Mouse (Mus musculus) forelimb bud, embryonic 11.5 days (tissue): ENCODE data around the gene Gm42906.

Experiments used
- DNase-seq: peaks from one replicate; pipeline ENCODE4 v3.0.0-alpha.2; 2012; ENCODE audit warnings: low read depth, low spot score

Gene Gm42906

DNA sequence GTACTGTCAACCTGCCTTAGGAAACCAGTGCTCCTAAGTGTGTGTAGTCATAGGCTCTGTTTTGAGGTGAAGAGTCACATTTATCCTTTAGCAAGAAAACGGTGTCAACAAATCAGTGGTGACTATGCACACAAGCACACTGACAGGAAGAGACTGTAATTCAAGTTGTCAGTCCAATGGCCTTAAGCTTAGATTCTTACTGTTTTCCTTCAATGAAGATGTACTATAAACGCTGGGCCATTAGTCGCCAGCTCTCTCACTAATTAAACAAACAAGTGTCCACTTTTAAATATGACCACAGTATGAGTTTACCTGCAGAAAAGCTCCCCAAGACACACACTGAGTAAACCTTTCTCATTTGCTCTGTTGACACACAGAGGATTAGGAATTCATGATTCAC is 238.6 kb downstream of the Gm42906 start:
- DNase-seq, result no peak

DNA sequence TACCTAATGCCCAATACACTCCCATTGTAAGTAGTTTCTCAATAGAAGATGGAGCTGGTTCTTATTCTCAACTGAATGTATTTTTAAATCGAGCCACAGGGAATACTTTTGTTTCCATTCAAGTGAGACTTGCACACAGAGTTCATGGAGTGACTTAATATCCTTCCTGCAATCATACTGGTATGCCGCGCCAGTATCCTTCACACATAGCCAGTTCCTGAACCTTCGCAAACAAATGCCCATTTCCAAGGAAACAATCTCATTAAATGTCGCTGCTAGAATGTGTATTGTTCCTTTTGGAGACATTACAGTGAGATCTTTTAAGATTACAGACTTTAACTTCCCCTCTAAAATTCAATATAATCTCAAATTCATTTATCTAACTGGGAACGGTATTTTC is 239.3 kb downstream of the Gm42906 start:
- DNase-seq, result no peak

DNA sequence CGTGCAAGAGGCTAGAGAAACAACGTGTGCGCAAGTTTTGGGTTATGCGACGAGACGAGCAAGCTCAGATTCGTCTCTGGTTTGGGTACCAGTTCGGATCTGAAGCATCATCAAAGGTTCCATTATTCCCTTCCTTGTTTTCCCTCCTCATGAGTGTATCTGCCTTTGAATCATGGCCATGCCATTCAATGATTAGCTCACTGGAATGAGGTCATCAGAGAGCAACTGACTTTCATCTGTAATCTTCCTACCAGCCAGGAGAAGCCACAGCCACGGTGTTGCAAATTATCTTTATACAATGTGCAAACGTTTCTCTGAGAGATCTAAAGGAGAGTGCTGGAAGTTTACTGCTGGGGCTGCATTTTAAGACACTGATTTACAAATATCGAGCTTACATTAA is 240.6 kb downstream of the Gm42906 start:
- no peak for DNase-seq

GRCm38 (mm10) chr5:151185286-151185856 is 242.6 kb downstream of the Gm42906 start:
- no peak for DNase-seq

GRCm38 (mm10) chr5:151183656-151184240 is 244.2 kb downstream of the Gm42906 start:
- DNase-seq, result no peak

GRCm38 (mm10) chr5:151181288-151181687 is 246.7 kb downstream of the Gm42906 start:
- no peak for DNase-seq

GRCm38 (mm10) chr5:151180176-151180785 is 247.7 kb downstream of the Gm42906 start:
- no peak for DNase-seq

- DNase-seq, result no peak
Measured at GRCm38 (mm10) chr5:151177171-151177570, 250.8 kb downstream of the Gm42906 start.

DNA sequence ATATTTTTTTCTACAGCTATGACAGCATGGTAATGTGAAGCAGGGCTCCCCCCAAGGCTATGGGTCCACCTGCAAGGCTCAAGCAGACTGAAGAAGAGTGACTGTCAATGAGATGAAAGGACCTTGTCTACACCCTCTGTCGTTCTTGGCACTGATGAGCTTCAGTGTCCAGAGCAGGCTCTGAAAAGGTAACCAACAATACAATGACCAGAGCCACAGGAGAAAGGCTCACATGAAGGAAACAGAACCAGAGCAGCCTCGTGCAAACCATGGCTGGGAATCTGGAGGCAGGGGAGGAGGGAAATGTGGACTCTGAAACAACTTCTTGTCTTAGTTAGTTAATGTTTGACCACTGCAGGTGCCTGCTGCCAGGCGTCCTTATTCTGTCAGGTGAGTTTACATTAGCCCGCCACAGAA is 252.1 kb downstream of the Gm42906 start:
- DNase-seq, result no peak

DNA sequence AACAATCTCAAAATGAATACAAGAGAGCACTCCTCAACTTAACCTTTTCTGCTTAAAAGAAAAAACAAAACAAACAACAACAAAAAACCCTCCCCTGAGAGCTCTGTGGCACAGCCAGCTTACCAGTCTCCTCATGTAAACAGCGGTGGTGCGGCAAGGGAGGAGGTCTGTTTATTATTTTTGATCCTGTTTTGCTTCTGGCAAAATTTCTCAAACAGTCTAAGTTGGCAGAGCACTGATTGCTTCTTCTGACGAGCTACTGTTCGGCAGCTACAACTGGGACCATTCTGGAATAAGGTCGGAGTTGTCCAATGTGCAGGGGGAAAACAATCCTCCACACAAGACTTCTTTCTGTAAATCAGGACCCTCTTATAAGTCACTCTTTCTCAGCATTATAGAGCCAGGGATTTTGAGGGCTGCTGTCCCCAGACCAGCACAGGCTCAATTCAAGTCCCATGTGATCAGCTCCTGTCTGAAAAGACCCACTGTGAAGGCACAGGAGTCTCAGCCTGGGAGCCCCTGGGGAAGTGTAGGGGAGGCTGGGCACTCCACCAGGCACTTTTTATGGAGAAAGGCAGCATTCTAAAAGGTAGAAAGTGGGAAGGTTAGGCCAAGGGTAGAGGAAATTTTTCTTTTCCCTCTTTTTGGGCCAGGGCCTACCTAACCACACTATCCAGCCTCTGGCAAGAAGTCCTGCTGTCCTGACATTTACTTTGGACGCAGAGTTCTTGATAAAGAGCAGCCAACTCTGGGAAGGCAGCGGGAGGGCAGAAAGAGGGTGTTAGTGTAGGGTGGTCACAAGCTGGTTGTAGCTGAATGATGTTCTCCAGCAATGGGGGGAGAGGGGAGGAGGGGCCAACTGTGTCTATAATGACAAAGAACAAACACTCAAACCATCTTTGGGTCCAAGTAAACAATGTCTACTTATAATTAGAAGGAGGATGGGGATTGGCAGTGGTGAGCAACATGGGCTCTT is 253.2 kb downstream of the Gm42906 start:
- no peak for DNase-seq

DNA sequence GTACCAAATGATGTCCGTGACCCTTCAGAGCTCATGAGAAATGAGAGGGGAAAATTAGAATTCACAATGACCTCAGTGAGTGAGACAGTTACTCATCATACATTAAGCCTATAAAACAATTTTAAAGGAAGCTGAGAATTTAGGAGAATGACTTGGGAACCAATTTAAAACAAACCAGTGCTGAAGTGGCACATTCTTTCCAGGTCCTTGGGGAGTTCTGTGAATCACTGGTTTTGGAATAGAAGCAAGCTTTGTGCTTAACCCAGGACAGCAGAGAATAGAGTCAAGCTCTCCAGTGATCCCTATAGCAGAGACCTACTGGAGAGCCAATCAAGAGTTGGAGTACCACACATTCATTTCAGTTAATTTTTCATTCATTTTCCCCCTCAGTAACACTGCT is 254.2 kb downstream of the Gm42906 start:
- no peak for DNase-seq

DNA sequence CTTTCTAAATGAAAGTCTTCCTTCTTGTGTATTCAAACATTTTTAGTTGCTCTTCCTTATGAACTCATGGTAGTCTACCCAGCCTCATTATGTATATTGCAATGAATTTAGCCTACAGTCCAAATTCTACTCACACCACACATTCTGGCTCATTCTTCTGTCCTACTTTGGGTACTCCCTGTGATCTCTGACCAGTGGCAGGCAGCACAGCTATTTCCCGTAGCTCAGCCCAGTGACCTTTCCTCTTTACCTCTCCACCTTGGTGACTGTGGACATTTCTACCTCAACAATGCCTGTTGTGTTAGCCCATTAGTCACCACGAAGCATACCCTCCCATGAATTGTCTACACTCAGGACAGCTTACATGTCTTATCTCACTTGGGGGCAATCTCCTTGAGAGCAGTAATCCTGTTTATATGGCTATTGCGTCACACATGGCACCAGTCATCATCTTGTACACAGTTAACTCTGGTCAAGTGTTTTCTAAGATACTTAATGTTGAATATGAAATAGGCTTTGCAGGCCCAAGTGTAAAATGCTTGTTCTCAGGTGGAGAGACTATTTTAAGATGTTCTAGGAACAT is 257.7 kb downstream of the Gm42906 start:
- no peak for DNase-seq

- no peak for DNase-seq
Measured at GRCm38 (mm10) chr5:151168191-151168590, 259.8 kb downstream of the Gm42906 start.

DNA sequence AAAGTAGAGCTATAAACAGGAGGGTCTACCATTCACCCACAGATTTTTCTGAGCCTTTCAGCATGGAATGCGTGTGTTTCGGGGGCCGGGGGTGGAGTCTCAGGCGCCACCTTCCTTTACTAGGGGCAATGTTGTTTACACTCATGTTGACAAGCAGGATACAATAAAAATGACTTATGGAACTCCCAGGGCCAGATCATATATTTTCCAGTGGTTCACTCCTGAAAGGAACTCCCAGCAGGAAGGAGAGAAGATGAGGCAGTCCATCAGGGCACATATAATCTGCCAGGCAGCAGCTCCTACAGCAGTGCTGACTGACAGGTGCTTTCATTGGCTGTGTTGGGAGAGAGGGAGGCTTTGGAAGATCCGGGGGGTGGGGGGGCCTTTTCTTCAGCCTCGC is 260.3 kb downstream of the Gm42906 start:
- DNase-seq, result no peak

- DNase-seq, result no peak
Measured at GRCm38 (mm10) chr5:151166266-151166665, 261.7 kb downstream of the Gm42906 start.

- no peak for DNase-seq
Measured at GRCm38 (mm10) chr5:151165381-151166016, 262.5 kb downstream of the Gm42906 start.

DNA sequence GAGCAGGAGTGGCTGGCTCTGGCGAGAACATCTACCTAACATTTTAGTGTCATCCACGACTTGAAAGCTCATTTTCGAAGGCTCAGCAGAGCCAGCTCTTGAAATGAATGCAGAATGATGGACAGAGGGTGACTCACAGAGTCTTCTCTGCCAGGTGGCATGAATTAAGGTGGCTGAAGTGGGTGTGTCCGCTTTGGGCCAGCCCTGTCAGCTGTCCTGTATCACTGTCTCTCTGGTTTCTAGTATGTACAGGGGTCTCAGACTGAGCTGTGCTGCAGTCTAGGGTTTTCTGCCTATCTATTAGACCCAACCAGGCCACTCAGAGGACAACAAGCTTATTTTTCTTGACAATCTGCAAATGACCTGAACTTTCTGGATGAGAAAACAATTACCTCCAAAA is 263.1 kb downstream of the Gm42906 start:
- DNase-seq, result no peak

DNA sequence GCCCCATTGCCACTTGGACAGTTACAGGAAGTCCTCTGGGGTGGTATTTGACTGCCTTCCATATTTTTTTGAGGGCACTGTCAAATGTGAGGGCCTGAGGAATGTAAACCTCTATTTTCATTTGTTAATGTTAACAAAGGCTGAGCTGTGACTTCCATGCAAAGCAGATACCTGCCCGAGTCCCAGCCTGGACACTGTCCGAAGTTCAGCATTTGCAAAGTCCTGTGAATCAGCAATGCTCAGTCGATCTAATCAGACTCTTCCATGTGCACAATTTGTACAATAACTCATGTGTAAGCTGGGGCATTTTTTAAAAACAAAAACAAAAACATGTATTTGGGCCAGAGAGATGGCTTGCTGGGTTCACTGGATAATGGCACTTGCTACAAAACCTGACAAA is 265.3 kb downstream of the Gm42906 start:
- DNase-seq, result no peak

DNA sequence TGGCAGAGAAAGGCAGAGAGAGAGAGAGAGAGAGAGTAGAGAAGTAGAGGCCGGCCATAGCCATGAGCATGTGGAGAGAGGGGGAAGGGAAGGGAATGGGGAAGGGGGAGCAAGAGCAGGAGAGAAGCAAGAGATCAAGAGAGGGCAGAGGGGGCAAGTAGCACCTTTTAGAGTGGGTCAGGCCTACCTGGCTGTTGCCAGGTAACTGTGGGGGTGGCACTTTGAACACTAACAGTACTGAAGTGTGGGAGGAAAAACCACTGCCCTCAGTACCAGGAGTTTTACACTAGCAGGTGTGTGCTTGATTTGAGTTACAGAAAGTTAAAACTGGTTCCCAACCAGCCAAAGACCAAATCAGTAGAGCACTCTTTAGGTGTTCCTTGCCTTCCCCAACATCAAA is 272.7 kb downstream of the Gm42906 start:
- DNase-seq, result no peak

DNA sequence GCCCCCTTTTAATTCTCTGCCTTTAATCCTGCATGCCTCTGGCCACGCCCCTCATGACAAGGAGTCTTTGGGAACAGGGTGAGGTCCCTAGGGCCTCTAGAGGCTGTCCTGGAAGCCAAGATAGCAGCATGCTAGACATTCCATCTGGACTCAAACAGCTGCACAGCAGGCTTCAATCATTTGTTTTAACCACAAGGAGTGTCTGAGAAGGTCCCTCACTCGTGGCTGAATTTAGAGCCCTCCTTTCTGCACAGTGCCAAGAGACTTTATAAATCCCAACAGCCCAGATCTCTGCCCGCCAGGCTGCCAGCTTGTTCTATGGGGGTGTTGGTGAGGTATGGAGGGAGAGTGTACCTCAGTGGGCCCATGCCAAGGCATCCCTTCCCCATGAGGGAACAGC is 273.2 kb downstream of the Gm42906 start:
- DNase-seq, result no peak

DNA sequence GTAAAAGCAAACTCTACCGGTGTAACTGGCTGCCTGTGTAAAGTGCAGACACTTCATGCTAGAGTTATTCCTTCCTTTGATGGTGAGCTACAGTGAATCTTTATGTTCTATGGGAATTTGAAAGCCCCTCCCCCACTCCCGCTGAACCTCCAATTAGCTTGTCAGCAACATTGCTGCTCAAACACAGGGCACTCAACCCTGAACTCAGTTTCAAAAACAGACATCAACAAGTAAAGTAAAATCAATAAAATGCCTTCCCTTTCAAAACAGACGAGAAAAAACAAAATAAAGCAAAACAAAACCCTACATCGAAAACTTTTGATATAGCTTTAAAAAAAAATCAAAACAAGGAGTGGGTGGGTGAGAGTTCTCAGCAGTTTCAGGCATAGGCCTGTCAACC is 273.9 kb downstream of the Gm42906 start:
- DNase-seq, result no peak
